Mouse (Mus musculus) myocyte (in vitro differentiated cells): ENCODE measurements around the gene Gm21885.

Source experiments
- E2F4 ChIP-seq: IDR thresholded peaks from one replicate; pipeline ENCODE4 v1.6.1; 2011; ENCODE audit warnings: mild to moderate bottlenecking, control low read depth, moderate library complexity; ENCODE audit not compliant: insufficient read depth
- POLR2A ChIP-seq: IDR thresholded peaks from one replicate; pipeline ENCODE4 v1.6.1; 2011; ENCODE audit warnings: low read depth, mild to moderate bottlenecking, control low read depth, moderate library complexity; ENCODE audit not compliant: insufficient read length

GRCm38 (mm10) chr11:94234857-94235256 lies 46.8 kb upstream of the Gm21885 start:
- no peak for TF ChIP-seq POLR2A
- TF ChIP-seq E2F4 = no peak
